Mouse (Mus musculus) layer of hippocampus, postnatal 14 days (tissue): Measurements from ENCODE around the gene Pex11a. TPM values are rescaled to one million over a fixed set of nuclear protein-coding genes. Genes with fewer than 3 reads are reported as not detected.
A peak's percentile ranks its signal among the peaks of the same experiment; 100 is the strongest.

Source experiments
- DNase-seq, 2 experiments: peaks; one replicate each; pipeline ENCODE4 v3.0.0; 2021 to 2022; ENCODE audit warnings: low spot score in 2 of 2, mixed read lengths in 1 of 2
- total RNA-seq, 2 experiments: library from RNA; stranded (reverse); gene quantifications; 2 replicates each; pipeline ENCODE4 v1.2.3; 2021

Pex11a gene
- total RNA-seq, 2 experiments from 2014 or later = 11.0 to 14.3 TPM

DNA sequence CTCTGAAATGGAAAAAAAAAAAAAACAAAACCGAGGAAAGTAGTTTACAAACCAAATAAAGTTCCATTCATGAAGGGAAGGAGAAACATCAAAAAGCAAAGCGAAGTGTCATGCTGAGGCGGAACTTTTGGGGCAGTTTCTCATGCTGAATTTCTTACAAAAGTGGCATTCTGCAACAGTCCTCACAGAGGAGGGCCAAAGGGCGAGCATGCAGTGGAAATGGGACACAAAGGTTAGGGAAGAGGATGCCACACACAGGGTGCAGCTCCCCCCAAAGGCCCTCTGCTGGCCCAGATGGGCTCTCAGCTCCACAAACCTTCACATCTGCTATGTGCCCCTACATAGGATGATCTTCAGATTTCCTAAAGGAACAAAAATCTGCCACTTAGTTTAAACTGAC, 2.7 kb downstream of the Pex11a start:
- DNase-seq = no peak

DNA sequence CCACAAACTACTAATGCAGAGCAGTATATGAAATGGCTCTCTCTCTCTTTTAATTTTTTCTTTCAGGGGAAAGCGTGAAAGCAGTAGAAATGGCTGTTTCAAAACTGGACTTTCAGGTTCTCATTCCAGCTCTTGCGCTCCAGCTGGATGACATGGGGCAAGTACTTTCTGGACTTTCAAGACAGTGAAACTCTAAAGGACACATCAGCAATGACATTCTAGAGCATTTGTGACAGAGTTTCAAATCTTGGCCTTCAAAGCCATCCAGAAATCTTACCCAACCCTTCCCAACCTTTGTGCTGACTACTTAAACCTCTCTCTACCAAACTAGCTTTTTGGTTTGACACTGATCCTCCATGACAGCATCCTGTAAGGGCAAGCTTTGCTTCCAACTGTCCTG, 4.0 kb downstream of the Pex11a start:
- no peak for DNase-seq

DNA sequence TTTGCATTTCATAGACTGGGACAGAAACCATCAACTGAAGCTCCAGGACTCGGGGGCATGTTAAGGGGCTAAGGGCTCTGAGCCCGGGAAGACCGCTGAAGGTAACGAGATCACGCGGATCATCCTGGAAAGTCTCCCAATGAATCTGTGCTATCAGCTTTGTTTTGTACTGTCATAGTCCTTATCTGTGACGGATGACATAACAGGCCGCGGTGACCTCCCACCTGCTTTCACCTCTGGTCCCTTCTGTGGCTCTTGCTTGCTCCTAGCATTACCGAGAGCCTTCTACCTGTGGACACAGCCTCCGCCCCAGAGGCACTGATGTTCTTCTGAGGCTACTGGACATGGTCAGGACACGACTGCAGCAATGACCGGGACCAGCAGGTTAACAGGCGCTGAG, 6.4 kb downstream of the Pex11a start:
- DNase-seq = no peak

DNA sequence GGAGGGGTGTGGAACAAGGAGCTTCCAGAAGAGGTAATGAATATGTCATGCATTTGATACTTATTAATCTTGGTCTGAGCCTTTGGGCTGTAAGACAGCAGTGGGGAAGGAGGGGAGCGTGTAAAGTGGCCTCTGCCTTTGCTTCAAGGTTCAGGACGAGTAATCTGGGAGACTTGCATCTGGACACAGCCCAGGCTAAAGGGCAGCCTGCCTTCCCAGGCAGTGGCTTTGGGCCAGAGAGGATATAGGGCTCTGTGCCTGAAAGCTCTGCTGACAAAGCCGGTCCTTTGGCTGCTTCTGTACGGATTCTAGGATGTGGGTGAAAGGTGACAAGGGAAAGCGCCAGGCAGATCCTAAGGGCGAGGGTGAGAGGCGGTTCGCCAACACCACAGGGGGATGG, 8.4 kb downstream of the Pex11a start:
- DNase-seq = no peak

DNA sequence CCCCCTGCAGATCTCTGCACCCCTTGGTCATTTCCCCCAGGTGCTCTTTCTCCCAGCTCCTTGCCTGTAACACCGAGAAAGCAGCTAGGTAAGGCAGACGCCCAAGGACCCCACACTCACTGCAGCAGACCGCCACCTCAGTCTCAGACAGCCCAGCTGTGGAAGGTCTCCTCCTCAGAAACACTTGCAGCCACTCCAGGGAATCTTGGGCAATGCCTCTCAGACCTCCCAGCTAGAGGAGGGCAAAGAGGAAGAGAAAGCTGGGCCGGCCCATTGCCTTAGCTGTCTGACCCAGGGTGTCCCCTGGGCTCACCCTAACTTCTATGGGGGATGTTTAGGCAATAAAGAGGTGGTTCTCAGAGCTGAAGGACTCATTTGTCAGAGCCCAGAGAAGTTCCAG, 10.3 kb downstream of the Pex11a start, which contains the start of gene Plin1:
Plin1 (minus strand) TSS at position 282 of the 400 bp plus-strand sequence.
- DNase-seq = no peak

DNA sequence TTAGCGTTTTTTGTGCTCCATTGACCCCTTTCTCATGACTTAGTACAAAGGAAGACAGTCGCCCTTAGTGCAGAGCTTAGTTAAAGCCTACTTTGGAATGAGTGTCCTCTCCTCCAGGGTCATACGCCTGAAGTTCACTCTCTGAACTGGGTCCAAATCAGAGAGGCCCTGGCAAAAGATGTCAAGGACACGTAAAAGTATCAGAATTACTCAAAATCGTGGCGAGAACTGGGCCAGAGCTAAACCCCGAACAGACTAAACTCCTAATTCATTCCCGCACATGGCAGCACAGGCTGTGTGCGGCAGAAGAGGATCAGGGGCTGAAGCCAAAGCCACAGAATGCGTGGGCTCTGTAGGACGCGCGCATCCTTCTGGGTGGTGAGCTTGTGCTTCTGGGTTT, 11.5 kb downstream of the Pex11a start:
- DNase-seq = no peak

DNA sequence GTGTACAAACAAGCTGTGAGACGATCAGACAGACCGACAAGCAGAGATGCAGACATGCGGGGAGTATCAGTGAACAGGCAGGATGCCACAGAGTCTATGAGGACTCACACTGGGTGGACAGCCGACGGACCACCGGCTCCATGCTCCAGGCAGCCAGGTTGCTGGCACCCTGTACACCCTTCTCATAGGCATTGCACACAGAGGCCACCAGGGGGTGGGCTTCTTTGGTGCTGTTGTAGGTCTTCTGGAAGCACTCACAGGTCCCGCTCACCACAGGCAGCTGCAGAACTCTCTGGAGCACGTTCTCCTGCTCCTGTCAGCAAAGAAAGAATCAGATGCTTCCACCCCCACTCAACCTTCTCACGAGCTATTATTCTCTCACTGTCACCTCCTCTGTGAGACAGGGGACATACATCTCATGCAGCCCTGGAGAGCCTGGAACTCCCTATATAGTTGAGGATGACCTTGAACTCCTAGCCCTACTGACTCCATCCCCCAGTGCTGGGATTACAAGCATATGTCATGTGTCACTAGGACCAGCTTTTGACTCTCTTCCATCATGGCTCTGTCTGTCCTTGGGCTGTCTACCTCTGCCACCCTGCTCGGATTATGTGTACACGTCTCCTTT, 13.1 kb downstream of the Pex11a start:
- DNase-seq = no peak

DNA sequence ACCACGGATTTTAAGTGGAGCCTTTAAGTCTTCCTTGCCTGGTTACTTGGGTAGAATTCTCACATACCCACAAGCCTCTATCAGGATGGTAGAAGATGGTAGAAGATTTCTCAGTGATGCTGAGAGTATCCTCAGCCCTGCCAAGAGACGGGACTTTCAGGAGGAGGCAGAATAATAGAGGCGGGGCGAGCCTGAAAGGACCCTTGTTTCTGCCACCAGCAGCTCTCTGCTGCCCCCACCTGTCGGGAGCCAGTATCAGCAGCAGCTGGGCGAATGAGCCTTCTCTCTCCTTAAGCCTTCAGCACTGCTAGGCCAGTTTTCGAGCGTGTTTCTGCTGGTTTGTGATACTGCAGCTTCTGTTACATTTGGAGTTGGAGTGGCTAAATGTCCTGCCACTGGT, 13.8 kb downstream of the Pex11a start:
- DNase-seq = peak; percentile 57 to 70

DNA sequence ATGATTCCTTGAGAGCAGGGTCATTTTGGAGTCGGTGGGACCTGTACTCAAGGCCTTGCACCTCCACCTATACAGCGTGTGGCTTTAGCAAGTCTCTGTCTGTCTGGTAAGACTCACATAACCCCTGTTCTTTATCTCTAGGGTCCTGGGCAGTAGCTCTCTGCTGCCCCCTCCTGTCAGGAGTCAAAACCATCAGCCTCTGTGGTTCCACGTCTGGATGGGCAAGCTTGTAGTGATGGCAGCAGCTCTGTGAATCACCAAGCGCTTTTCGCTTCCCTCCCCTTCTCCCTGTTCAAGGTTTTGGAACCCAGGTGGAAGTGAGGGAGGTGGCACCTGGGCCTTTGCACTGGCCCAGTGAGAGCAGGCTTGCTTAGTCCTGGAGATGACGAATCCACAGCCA, 14.7 kb downstream of the Pex11a start:
- DNase-seq = peak; percentile 43 to 55

DNA sequence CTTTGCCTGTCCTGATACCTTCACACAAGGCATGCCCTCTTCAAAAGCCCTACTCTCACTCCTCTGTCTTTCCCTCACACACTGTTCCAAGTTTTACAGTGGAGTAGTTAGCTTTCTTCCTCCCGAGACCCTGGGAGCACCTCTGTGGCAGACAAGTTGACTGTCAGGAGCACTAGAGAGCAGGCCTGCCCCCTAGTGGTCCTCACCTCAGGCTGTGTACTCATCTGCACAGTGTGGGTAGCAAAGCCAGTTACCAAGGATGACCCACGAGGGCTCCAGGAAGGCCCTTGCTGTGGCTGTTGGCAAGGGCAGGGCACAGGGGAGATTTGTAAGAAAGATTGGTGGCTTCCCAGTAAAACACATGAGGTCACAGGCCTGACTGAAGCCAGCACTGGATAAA, 15.8 kb downstream of the Pex11a start:
- peak in 1 of 2 experiments; percentile 45 for DNase-seq

DNA sequence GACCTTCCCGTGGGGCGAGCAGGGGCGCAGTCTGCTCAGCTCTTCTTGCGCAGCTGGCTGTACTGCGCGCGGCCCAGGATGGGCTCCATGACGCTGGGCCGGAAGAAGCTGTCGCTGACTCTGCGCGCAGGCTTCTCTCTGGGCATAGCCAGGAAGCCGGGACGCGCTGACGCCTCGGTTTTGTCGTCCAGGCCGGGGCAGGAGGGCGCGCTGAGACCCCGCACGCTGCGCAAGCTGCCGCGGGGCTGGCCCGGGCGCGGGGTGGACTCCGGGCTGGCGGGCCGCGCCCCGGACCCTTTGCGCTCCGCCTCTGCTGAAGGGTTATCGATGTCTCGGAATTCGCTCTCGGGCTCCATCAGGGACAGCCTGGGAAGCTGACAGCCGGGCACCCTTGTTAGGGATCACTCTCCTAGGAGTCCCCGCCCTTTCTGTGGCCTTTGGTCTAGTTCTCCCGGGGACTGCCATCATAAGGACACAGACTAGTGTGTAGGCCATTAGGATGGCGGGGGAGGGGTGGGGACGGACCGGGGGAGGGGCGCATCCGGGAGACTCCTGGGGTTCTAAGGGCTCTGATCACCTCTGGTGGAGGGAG, 21.4 kb downstream of the Pex11a start:
- DNase-seq = peak in 1 of 2 experiments; percentile 46

DNA sequence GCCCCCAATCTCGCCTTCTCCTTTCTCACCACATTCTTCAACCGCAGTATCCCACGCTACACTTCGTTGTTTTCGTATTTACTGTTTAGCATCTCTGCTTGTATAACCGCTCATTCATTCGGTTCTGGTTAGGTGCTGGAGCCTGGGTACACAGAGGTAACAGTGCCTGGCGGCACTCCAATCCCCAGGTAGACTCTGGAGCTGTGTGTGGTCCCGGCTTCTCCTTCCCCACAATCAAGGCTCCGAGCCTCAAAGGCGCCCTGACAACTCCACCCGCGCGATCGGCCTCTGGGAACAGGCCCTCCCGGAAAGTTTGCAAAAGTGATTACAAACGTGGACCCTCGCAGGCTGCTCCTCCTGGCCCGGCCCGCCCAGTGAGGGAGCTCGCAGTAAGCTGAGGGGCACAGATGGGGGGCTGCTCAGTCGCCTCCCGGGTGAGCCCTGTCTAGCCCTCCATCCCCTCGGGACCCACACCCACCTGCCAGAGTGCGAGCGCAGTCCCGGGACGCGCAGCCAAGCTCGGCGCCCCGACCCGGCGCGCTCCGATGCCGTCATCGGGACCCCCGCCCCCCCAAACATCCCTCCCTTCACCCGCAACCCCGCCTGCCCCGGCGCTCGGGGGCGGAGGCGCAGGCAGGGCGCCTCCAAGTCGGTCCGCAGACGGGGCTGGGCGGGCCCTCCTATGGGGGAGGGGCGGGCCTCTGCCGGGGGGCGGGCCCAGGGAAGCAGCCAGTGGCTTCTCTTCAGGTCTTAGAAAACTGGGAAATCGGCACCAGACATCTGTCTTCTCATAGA, 27.5 kb downstream of the Pex11a start, which contains the start of gene Kif7:
Kif7 (minus strand) TSS at position 534 of the 795 bp plus-strand sequence.
- peak; percentile 30 to 56 for DNase-seq

DNA sequence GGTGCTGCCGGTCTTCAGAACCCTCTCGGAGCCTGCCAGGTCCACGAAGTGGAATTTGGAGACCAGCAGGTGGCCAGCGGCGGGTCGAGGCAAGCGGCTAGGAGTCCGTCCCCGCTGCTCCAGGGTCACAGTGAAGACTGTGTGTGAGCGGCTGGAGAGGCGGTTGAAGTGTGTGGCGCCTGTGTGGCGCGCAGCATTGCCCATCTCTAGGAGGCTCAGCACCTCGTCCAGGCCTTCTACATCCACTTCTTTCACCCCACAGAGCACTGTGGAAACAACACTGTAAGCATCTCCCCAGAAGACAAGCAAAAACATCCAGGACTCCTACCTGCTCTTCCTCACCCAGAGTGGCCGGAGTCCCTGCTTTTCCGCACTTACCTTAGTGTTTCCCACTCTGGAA, 32.1 kb downstream of the Pex11a start:
- DNase-seq = no peak

DNA sequence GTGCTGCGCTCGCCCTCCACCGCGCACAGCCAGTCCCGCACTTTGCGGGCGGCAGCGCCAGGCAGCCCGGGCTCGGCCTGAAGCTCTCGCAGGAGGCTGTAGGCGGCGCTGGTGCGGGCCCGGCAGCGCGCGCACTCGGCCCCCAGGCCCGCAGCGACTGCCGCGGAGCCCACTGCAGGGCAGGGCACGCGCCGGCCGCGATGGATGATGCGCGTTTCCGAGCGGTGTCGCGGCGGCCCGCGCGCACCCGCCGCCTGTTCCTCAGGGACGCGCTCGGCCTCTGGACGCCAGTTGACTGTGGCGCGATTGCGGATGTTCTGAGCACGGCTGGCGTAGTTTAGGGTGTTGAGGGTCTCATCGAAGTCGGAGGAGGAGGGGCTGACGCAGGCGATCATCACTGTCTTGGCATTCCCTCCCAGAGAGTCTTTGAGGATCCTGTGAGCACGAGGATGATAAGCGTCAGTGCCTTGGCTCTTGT, 32.8 kb downstream of the Pex11a start:
- peak; percentile 61 for DNase-seq

DNA sequence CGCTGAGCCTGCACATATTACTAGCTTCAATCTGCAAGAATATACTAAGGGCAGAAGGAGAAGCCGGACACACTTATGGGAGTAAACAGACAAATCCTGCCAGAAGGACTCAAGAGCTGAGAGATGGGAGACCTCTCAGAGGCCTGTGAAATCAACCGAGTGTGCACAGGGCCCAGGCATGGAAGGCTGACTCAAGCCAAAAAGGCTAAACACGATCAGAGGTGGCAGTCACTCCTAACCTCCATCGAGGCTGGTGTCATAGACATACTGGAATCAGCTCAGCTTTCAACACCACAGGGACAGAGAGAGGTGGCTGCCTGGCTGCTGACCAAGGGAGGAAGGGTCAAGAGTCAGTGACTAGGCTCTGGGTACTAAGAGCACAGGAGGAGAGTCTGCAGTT, 37.7 kb downstream of the Pex11a start:
- DNase-seq = no peak

DNA sequence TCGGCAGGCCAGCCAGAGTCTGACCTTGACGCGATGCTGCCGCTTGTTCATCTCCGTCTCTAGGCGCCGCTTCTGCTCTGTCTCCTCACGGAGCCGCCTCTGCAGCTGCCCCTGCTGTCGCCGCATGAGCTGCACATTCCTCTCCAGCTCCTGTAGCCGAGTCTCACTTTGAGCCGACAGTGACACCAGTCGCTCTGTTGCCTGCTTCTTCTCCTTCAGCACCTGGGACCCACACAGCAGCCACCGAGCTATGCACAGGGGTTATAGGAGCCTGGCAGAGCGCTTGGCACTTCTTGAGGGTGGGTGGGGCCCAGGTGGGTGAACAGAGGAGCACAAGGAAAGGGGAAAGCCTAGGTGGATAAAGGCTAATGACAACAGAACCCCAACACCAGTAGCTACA, 40.2 kb downstream of the Pex11a start:
- DNase-seq = no peak

DNA sequence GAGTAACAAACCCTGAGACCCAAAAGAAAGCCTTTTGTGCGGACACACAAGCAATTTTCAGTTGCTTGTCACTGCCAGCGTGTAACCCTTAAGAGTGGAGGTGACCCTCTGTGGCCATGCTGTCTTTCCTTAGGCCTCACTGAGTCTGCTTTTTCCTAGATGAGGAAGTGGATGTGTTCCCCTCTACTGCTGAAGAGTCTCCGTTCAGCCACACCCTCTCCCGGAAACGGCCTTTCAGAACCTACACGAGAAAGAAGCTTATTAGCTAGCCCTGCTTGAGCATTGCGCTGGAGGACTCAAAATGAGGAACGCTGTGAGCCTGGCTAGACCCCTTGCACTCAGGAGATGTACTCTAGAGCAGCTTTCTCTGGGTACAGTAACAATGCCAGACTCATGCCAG, 46.4 kb downstream of the Pex11a start:
- no peak for DNase-seq

Other genes starting within 250 kb of the Pex11a start
- gene Rhcg, start 125.5 kb downstream of the Pex11a start, total RNA-seq = 1 to 10 TPM; 1.1 to 2.2 TPM
- gene Ticrr, start 82.9 kb downstream of the Pex11a start, total RNA-seq = under 1 TPM; 0.45 to 0.97 TPM
- 1 to 10 TPM; 3.0 to 3.2 TPM for gene Kif7, start 27.4 kb downstream of the Pex11a start, total RNA-seq
- under 1 TPM; 0.58 to 0.83 TPM for gene Plin1, start 10.2 kb downstream of the Pex11a start, total RNA-seq
- gene Wdr93, start within 50 bp of the Pex11a start, total RNA-seq = under 1 TPM; 0.17 to 0.60 TPM
- under 1 TPM; 0.60 TPM for gene Mesp1, start 50.7 kb upstream of the Pex11a start, total RNA-seq
- 1 to 10 TPM; 1.2 to 1.9 TPM for gene Mesp2, start 67.6 kb upstream of the Pex11a start, total RNA-seq
- 1 to 10 TPM; 4.6 to 5.3 TPM for gene Anpep, start 117.9 kb upstream of the Pex11a start, total RNA-seq
- gene Ap3s2, start 177.5 kb upstream of the Pex11a start, total RNA-seq = 10 to 100 TPM; 50.4 to 51.3 TPM
- gene Arpin, start 192.2 kb upstream of the Pex11a start, total RNA-seq = 10 to 100 TPM; 12.5 to 12.7 TPM